Mouse (Mus musculus) stomach, postnatal 0 days (tissue): ENCODE data around the gene Mrpl53.

Experiments used
- CTCF ChIP-seq: IDR thresholded peaks from 2 replicates; pipeline ENCODE4 v1.5.1; 2016; ENCODE audit warnings: antibody characterized with exemption, low read depth, mild to moderate bottlenecking, moderate library complexity
- EP300 ChIP-seq: optimal IDR thresholded peaks from 2 replicates; pipeline ENCODE3; 2016; ENCODE audit warnings: antibody characterized with exemption

GRCm38 (mm10) chr6:83078324-83078858 lies 30.4 kb upstream of the Mrpl53 start:
- TF ChIP-seq CTCF (peak; percentile 78), EP300 (no peak)
